Comparison of ENCODE assay signal across 8 mouse cellular contexts in the genomic region with DNA sequence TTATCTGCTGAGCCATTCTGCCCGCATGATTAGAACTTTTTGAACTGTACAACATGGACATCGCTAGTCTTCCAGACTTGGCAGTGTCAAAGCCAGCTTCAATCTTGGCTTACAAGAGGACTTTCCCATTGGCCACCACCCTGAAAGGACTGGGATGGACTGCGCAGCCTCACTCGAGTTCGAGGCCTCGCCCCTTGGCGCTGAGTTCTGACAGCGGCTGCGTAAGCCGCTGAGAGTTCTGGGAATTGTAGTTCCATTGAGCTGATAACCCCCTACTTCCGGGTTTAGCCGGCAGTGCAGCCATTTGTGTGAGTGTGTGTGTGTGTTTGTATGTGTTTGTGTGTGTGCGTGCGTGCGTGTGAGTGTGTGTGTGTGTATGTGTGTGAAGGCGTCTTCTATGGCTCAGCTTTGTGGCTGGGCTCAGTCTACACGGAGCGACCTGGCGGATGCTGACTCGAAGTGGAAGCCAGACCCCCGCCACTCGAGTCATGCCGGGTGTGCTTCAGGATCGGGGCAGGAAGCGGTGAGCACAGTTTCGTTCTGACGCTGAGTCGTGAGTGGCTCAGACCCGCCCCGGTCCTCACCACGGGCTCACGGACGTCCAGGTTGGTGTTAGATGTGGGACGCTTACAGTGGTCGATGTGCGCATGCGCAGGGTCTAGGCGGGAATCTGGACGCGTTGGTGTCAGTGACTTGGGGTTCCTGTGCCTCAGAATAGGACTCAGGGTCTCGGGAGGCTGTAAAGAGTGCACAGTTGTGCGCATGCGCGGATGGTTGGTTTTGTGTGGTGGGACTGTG. TPM values are rescaled to one million over a fixed set of nuclear protein-coding genes. Genes with fewer than 3 reads are reported as not detected.
DNase-seq lines count a peak whose midpoint lies in the region; ATAC-seq lines count a peak whose summit lies in the region.

Gene Zfp180 (plus strand): TSS at position 291 of the 798 bp plus-strand sequence.

- peak; percentile 95 for DNase-seq in c-Kit-negative CD71-positive TER-119-positive erythroid progenitor cells, embryonic 14.5 days (ENCODE audit: low read depth, low spot score)
- DNase-seq in fibroblast of lung, adult 2 months (ENCODE audit: low read depth), result peak; percentile 99
- peak; percentile 98 for DNase-seq in kidney, postnatal 14 days
- DNase-seq in liver, embryonic 13.5 days, result peak; percentile 93
- peak; percentile 88 for DNase-seq in neural tube, embryonic 10.5 days (ENCODE audit: extremely low spot score, low spot score)

- WGBS in heart, embryonic 14.5 days, result 18% methylated on average over 44 of the region's 44 CpGs
- 13% methylated on average over 44 of the region's 44 CpGs for WGBS in liver, embryonic 13.5 days (ENCODE audit: insufficient replicate concordance)
- WGBS in stomach, embryonic 16.5 days, result 17% methylated on average over 44 of the region's 44 CpGs

- peak within 1 kb of the TSS; percentile 58 to 84 for H3K27ac ChIP-seq in heart, embryonic 14.5 days (replicated peaks in 1 of 2; ENCODE audit: control insufficient read depth in 1 of 2, insufficient read depth in 1 of 2, low read depth in 2 of 2, low read length in 2 of 2)
- peak within 1 kb of the TSS; percentile 92 for H3K27ac ChIP-seq in liver, embryonic 13.5 days
- H3K27ac ChIP-seq in stomach, embryonic 16.5 days (ENCODE audit: low read length), result peak within 1 kb of the TSS; percentile 91

- H3K9ac ChIP-seq in heart, embryonic 14.5 days (ENCODE audit: low read length), result peak within 1 kb of the TSS; percentile 81
- peak within 1 kb of the TSS; percentile 85 for H3K9ac ChIP-seq in liver, embryonic 13.5 days
- peak within 1 kb of the TSS; percentile 79 for H3K9ac ChIP-seq in stomach, embryonic 16.5 days (ENCODE audit: low read length)

- H3K9me3 ChIP-seq in heart, embryonic 14.5 days (ENCODE audit: control insufficient read depth, low read length), result no peaks in the 10 kb centered on the region
- 0 out of 2 replicates have a peak, but pooled peaks cover 2% of the 10 kb centered on the region for H3K9me3 ChIP-seq in liver, embryonic 13.5 days (replicated peaks)
- H3K9me3 ChIP-seq in stomach, embryonic 16.5 days (replicated peaks; ENCODE audit: control insufficient read depth, low read length), result no peaks in the 10 kb centered on the region

- H3K36me3 ChIP-seq in heart, embryonic 14.5 days (ENCODE audit: control insufficient read depth, insufficient read depth, low read length), result peaks cover 14% of the 10 kb centered on the region
- peaks cover 25% of the 10 kb centered on the region for H3K36me3 ChIP-seq in liver, embryonic 13.5 days
- H3K36me3 ChIP-seq in stomach, embryonic 16.5 days (ENCODE audit: control insufficient read depth, insufficient read depth, low read length), result peaks cover 4% of the 10 kb centered on the region; the same call in 1 of the 2 replicates

- H3K4me2 ChIP-seq in heart, embryonic 14.5 days (ENCODE audit: low read length), result peak within 1 kb of the TSS; percentile 87
- H3K4me2 ChIP-seq in liver, embryonic 13.5 days, result peak within 1 kb of the TSS; percentile 93
- H3K4me2 ChIP-seq in stomach, embryonic 16.5 days (ENCODE audit: low read depth, low read length), result peak within 1 kb of the TSS; percentile 78

- ATAC-seq in CD4-positive, CD25-positive, alpha-beta regulatory T cell, adult 4 months, result peak; percentile 90
- ATAC-seq in heart, embryonic 14.5 days (ENCODE audit: insufficient number of reproducible peaks, insufficient read depth, low FRiP score, low read depth), result peak; percentile 96
- peak; percentile 95 for ATAC-seq in liver, embryonic 13.5 days (ENCODE audit: low read depth)
- ATAC-seq in stomach, embryonic 16.5 days (ENCODE audit: insufficient read depth, low FRiP score), result peak; percentile 98

- peak within 1 kb of the TSS; percentile 57 to 78 for H3K4me3 ChIP-seq in heart, embryonic 14.5 days (ENCODE audit: control insufficient read depth in 1 of 2, insufficient read depth in 1 of 2, low read depth in 1 of 2, low read length in 2 of 2)
- H3K4me3 ChIP-seq in liver, embryonic 13.5 days (replicated peaks), result peak within 1 kb of the TSS; percentile 80
- H3K4me3 ChIP-seq in stomach, embryonic 16.5 days (replicated peaks; ENCODE audit: low read length), result peak within 1 kb of the TSS; percentile 84

- H3K4me1 ChIP-seq in heart, embryonic 14.5 days (ENCODE audit: control insufficient read depth in 2 of 2, insufficient read depth in 2 of 2, low read length in 2 of 2), result peaks cover 7 to 11% of the 10 kb centered on the region in 2 experiments
- peaks cover 28% of the 10 kb centered on the region for H3K4me1 ChIP-seq in liver, embryonic 13.5 days (replicated peaks)
- peaks cover 12% of the 10 kb centered on the region for H3K4me1 ChIP-seq in stomach, embryonic 16.5 days (ENCODE audit: control insufficient read depth, insufficient read depth, low read length)

- H3K27me3 ChIP-seq in heart, embryonic 14.5 days (ENCODE audit: control insufficient read depth, insufficient read depth, low read length), result no peaks in the 10 kb centered on the region
- H3K27me3 ChIP-seq in liver, embryonic 13.5 days, result peaks cover 4% of the 10 kb centered on the region
- H3K27me3 ChIP-seq in stomach, embryonic 16.5 days (ENCODE audit: control insufficient read depth, insufficient read depth, low read length), result no peaks in the 10 kb centered on the region

RNA-seq across cellular contexts. Expression of gene Zfp180, which starts in this region (rescaled TPM):
- polyA plus RNA-seq in CD4-positive, CD25-positive, alpha-beta regulatory T cell, adult 4 months (2017; shearing (Covaris generic)), result 10 to 100 TPM; 21.5 to 23.8 TPM
- polyA plus RNA-seq in heart, embryonic 14.5 days (2014; fragmentation: Nextera tagmentation; extraction: Ambion mirVana), result 13.5 and 14.8 TPM in 2 replicates
- polyA plus RNA-seq in liver, embryonic 13.5 days (2015; fragmentation: Nextera tagmentation; extraction: Ambion mirVana), result 10.0 and 13.1 TPM in 2 replicates
- 17.8 and 20.0 TPM in 2 replicates for polyA plus RNA-seq in stomach, embryonic 16.5 days (2015; fragmentation: Nextera tagmentation; extraction: Ambion mirVana)

Comparison
In these comparisons a context has a peak if more than half of its experiments do, and no peak if none do; other contexts are left out.
1. Peak in every context shown above with its lines: DNase-seq, ATAC-seq, H3K4me3 ChIP-seq and H3K27ac ChIP-seq.